Mouse (Mus musculus) frontal cortex, postnatal 25 days (tissue): ENCODE data around the gene Coro1c.

ENCODE experiments used
- DNase-seq, 2 experiments: peaks; one replicate each; pipeline ENCODE4 v3.0.0; 2022; ENCODE audit warnings: low spot score in 2 of 2

Coro1c gene

GRCm38 (mm10) chr5:113908592-113909441 is at the start of gene Coro1c:
Gene Coro1c (minus strand): TSS chr5:113908758.
- peak; percentile 98 for DNase-seq

DNA sequence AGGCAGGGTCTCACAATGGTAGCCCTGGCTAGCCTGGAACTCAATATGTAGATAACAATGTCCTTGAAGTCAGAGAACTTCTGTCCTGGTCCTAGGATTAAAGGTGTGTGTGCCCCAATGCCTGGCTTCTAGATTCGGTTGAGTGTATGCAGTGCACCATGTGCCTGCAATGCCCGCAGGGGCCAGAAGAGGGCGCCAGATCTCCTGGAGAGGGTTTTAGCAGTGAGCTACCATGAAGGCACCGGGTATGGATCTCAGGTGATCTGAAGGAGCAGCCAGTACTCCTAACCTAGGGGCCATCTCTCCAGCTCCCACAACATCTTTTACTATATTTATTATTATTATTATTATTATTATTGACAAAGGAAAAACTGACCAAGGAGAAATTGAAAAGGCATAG is 48.0 kb upstream of the Coro1c start:
- peak; percentile 58 to 71 for DNase-seq

- DNase-seq = no peak
These were observed 47.1 kb upstream of the Coro1c start for GRCm38 (mm10) chr5:113955691-113956090.

GRCm38 (mm10) chr5:113955281-113955680 is 46.7 kb upstream of the Coro1c start:
- no peak for DNase-seq

DNA sequence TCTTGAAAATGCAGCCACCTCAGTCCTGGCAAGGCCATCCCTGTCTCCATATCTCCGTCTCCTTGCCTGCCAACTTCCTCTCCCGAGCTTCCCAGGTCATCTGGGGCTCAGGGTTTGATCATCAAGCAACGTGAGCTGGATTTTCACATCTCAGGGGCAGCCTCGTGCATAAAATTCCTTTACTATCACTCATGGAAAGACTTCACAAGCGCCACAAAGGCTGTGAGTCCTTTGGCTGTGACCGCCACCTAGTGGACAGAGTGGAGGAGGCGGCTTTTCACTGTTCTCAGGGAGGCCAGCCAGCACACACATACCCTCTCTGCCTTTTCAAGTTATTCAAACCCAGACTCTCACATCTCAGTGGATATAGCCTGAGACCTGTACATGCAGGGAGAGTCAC is 45.9 kb upstream of the Coro1c start:
- peak; percentile 72 to 82 for DNase-seq

DNA sequence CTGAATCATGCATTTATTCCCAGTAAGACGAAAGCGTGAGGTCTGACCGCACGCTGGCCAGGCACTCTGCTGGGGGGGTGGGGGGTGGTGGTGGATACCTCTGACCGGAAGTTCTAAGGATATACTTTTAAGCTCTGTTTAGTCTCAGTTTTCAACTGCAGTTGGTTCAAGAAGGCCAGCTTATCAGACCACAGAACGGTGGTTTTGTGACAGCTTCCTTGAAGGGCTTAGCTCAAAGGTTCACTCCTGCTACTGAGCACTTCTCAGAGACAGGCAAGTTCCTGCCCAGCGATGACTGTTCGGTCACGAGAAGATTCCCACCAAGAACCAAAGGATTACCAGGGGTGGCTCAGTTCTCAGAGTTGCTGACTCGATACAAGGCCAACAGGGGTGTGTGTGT is 44.0 kb upstream of the Coro1c start:
- DNase-seq = no peak

DNA sequence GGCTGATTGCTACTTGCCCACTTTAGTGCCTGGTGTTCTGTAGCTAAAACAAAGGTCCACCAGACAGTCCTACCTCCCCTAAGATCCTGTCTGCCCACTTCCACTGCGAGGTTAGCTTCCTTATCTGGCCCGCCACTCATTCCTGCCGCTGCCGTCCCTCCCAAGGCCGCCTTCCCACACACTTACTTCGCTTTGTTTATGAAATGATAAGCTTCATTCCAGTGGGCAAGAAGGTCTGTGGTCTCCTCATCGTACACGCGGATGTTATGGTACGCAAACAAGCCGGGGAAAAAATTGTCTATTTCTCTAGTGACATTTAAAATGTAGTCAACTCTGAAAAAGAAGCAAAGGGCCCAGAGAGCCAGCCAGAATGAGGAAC is 43.1 kb upstream of the Coro1c start:
- DNase-seq = no peak

DNA sequence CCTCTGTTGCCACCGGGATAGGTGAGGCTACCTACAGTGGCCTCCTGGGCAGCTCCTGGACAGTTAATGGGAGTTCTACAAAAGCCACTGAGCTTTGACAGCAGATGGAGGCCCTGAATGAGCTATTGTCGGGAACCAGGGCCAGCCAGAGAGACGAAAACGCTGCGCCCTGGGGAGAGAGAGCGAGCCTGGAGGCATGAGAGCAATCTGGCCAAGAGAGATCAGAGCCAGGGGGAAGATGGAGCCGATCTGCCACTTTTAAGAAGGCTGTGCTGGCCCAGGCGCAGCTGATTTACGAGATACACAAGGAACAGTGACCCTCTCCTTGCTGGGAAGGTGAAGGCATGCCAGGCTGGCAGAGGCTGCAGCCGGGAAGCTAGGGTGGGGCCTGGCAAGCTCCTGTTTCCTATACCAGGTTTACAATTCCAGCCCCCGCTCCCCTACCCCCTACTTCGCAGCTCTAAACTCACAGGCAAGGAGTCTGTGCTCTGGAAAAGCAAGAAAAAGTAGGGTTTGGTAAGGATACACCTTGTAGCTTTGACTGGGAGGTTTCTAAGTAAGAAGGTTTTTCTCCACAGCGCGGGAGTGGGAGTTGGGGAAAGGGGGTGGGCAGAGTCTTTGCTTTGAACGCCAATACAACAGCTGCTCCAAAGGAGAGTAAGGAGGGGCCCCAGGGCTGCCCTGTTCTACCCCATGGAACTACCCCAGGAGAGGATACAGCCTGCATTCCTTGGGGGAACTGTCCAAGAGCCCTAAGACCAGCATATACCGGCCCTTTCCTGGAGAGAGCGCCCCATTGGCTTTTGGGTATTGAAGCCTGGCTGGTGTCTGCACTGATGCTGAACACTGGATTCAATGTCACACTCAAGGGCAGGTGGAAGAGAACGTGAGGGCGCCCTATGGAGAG is 42.5 kb upstream of the Coro1c start:
- DNase-seq = no peak

GRCm38 (mm10) chr5:113950133-113950532 is 41.6 kb upstream of the Coro1c start:
- DNase-seq = no peak

DNA sequence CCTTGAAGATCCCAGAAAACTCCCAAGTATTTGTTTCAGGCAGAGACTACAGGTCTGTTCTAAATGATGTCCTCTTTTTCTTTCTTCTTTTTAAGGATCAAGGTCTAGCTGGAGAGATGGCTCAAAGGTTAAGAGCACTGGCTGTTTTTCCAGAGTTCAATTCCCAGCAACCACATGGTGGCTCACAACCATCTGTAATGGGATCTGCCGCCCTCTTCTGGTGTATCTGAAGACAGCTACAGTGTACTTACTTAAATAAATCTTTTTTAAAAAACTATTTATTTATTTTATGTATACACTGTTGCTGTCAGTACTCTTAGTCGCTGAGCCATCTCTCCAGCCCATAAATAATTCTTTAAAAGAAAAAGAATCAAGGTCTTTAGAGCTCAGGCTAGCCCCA is 38.7 kb upstream of the Coro1c start:
- no peak for DNase-seq

- no peak for DNase-seq
These were observed 36.6 kb upstream of the Coro1c start for GRCm38 (mm10) chr5:113945126-113945525.

- no peak for DNase-seq
These were observed 34.8 kb upstream of the Coro1c start for GRCm38 (mm10) chr5:113943328-113943727.

DNA sequence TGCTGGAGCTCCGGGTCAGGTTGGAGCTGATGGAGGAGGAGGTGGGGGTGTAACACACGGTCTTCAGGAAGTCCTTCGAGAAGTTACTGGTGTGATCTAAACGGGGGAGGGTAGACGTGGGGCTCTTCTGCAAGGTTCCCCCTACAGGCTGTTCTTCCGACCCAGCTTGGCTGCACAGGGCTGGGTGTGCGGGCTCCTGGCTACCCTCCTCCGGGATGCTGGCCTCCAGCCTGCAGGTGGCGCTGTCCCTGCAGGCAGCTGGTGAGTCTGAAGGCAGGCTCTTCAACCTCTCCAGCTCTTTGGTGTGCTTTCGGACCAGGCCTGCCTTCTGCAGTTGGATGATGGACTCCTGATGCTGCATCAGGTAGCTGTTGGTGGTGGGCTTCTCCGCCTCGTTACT is 34.0 kb upstream of the Coro1c start:
- no peak for DNase-seq

DNA sequence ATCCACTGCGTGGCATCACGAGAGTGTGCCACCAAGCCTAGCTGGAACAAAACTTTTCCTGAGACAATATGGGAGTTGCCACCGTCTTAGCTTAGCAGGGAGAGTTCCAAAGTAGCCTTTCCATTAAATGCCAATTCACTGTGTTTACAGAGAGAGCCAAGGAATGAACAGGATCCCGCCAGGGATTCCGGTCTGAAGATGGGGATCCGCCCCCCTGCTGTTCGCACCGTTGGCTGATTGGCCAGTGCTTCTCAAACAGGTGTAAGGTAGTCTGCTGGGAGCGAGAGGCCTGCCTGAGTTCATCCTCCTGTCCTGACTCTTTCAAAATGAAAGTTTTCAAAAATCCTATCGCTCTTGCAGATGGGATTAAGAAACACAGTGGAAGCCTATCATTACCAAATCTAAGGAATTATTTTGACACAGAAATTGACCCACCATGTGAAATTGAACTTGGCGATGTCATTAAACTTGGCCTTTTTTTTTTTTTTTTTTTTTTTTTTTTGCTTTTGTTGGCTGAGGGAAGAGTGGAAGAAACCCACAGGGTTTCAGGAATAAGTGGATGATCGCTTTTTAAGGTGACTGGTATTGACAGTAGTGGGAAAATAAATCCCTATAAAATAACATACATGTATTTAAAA is 30.8 kb upstream of the Coro1c start:
- DNase-seq = no peak

GRCm38 (mm10) chr5:113937650-113938049 is 29.1 kb upstream of the Coro1c start:
- DNase-seq = no peak

DNA sequence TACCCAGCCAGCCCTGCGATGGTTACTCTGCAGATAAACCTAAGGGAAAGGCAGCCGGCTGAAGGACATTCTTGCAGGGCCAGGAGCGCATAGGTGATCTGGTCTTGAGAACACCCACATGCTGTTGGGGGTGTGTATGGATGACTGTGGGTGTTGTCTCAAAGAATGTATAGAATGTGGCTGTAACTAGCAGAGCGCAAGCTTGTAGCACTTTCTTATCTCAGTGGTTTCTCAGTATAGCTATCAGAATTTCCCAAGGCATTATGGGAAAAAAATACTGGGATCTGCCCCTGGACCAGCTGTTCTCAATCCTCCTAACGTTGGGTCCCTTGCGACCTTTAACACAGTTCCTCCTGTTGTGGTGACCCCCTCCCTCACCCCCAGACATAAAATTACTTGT is 25.3 kb upstream of the Coro1c start:
- DNase-seq = no peak

- no peak for DNase-seq
These were observed 24.9 kb upstream of the Coro1c start for GRCm38 (mm10) chr5:113933480-113933879.

- no peak for DNase-seq
These were observed 23.8 kb upstream of the Coro1c start for GRCm38 (mm10) chr5:113932310-113932709.

GRCm38 (mm10) chr5:113930648-113931609 is 22.4 kb upstream of the Coro1c start:
- DNase-seq = no peak

GRCm38 (mm10) chr5:113929950-113930647 is 21.5 kb upstream of the Coro1c start:
- no peak for DNase-seq

GRCm38 (mm10) chr5:113929526-113929925 is 21.0 kb upstream of the Coro1c start:
- no peak for DNase-seq
